Mouse (Mus musculus) MEL (cell line): ENCODE measurements around the gene Ociad1.

ENCODE experiments used
- BHLHE40 ChIP-seq: IDR thresholded peaks from 2 replicates; pipeline ENCODE4 v1.6.1; 2012; ENCODE audit warnings: low read depth, mild to moderate bottlenecking, inconsistent platforms, low read length, improper control_type of control experiment, borderline replicate concordance
- CHD1 ChIP-seq: IDR thresholded peaks from 2 replicates; pipeline ENCODE4 v1.6.1; 2012; ENCODE audit warnings: low read depth, mild to moderate bottlenecking, inconsistent platforms, low read length, improper control_type of control experiment
- CHD2 ChIP-seq: IDR thresholded peaks from 2 replicates; pipeline ENCODE4 v1.6.1; 2011; ENCODE audit warnings: low read length, improper control_type of control experiment
- CTCF ChIP-seq, 3 experiments: IDR thresholded peaks in 2 of 3; conservative IDR thresholded peaks in 1 of 3; 2 replicates each; pipeline ENCODE4 v1.5.1; 2011 to 2012; ENCODE audit warnings: low read length in 3 of 3, low read depth in 2 of 3, mild to moderate bottlenecking in 2 of 3, improper control_type of control experiment in 1 of 3, inconsistent platforms in 1 of 3, mixed read lengths in 1 of 3, moderate library complexity in 1 of 3; ENCODE audit not compliant: control insufficient read depth in 1 of 3, insufficient read depth in 1 of 3, poor library complexity in 1 of 3, severe bottlenecking in 1 of 3
- ELF1 ChIP-seq: IDR thresholded peaks from 2 replicates; pipeline ENCODE4 v1.6.1; 2014; ENCODE audit warnings: low read depth, mild to moderate bottlenecking, inconsistent platforms, low read length, improper control_type of control experiment, moderate library complexity
- ETS1 ChIP-seq: IDR thresholded peaks from 2 replicates; pipeline ENCODE4 v1.6.1; 2012; ENCODE audit warnings: low read depth, mild to moderate bottlenecking, inconsistent platforms, low read length, improper control_type of control experiment, moderate library complexity
- MAX ChIP-seq: IDR thresholded peaks from 2 replicates; pipeline ENCODE4 v1.6.1; 2011; ENCODE audit warnings: low read length, improper control_type of control experiment
- POLR2A ChIP-seq, 2 experiments: IDR thresholded peaks; 2 replicates each; pipeline ENCODE4 v1.6.1; 2011 to 2012; ENCODE audit warnings: low read length in 2 of 2, mild to moderate bottlenecking in 2 of 2, control low read depth in 1 of 2, improper control_type of control experiment in 1 of 2, low read depth in 1 of 2, moderate library complexity in 1 of 2; ENCODE audit not compliant: control insufficient read depth in 1 of 2, insufficient read depth in 1 of 2, poor library complexity in 1 of 2
- RAD21 ChIP-seq: IDR thresholded peaks from 2 replicates; pipeline ENCODE4 v1.6.1; 2011; ENCODE audit warnings: mild to moderate bottlenecking, low read depth, low read length, improper control_type of control experiment
- SIN3A ChIP-seq: IDR thresholded peaks from 2 replicates; pipeline ENCODE4 v1.6.1; 2012; ENCODE audit warnings: low read length, improper control_type of control experiment, inconsistent platforms
- TAL1 ChIP-seq: IDR thresholded peaks from 2 replicates; pipeline ENCODE4 v1.6.1; 2012; ENCODE audit warnings: mild to moderate bottlenecking, inconsistent platforms, low read length, moderate library complexity, mixed read lengths
- USF2 ChIP-seq, 2 experiments: IDR thresholded peaks; 2 replicates each; pipeline ENCODE4 v1.6.1; 2011 to 2012; ENCODE audit warnings: improper control_type of control experiment in 2 of 2, low read length in 2 of 2, borderline replicate concordance in 1 of 2, inconsistent platforms in 1 of 2, low read depth in 1 of 2, mild to moderate bottlenecking in 1 of 2; ENCODE audit not compliant: insufficient read depth in 1 of 2
- ZNF384 ChIP-seq: IDR thresholded peaks from 2 replicates; pipeline ENCODE4 v1.6.1; 2012; ENCODE audit warnings: low read depth, mild to moderate bottlenecking, inconsistent platforms, low read length, improper control_type of control experiment

GRCm38 (mm10) chr5:73304507-73304906 lies 11.9 kb downstream of the Ociad1 start:
- TF ChIP-seq POLR2A (IDR thresholded peaks at IDR 0.05; ENCODE audit: control insufficient read depth in 1 of 2, insufficient read depth in 1 of 2, low read depth in 1 of 2, low read length in 2 of 2, poor library complexity in 1 of 2) (0 out of 4 replicates have a peak, but pooled peaks of 1 of the 2 experiments have one; percentile 15), CTCF (IDR thresholded peaks at IDR 0.05 in 2 of 3, conservative IDR thresholded peaks at IDR 0.05 in 1 of 3; ENCODE audit: control insufficient read depth in 1 of 3, insufficient read depth in 1 of 3, low read depth in 2 of 3, low read length in 3 of 3, poor library complexity in 1 of 3, severe bottlenecking in 1 of 3) (no peak), ELF1 (no peak), RAD21 (no peak), USF2 (IDR thresholded peaks at IDR 0.05; ENCODE audit: borderline replicate concordance in 1 of 2, insufficient read depth in 1 of 2, low read depth in 1 of 2, low read length in 2 of 2) (no peak), MAX (no peak), ETS1 (no peak), CHD1 (no peak), BHLHE40 (no peak), ZNF384 (no peak), SIN3A (no peak), TAL1 (no peak), CHD2 (no peak)
